Mouse (Mus musculus): ENCODE results near the gene Gnb2.

DNA sequence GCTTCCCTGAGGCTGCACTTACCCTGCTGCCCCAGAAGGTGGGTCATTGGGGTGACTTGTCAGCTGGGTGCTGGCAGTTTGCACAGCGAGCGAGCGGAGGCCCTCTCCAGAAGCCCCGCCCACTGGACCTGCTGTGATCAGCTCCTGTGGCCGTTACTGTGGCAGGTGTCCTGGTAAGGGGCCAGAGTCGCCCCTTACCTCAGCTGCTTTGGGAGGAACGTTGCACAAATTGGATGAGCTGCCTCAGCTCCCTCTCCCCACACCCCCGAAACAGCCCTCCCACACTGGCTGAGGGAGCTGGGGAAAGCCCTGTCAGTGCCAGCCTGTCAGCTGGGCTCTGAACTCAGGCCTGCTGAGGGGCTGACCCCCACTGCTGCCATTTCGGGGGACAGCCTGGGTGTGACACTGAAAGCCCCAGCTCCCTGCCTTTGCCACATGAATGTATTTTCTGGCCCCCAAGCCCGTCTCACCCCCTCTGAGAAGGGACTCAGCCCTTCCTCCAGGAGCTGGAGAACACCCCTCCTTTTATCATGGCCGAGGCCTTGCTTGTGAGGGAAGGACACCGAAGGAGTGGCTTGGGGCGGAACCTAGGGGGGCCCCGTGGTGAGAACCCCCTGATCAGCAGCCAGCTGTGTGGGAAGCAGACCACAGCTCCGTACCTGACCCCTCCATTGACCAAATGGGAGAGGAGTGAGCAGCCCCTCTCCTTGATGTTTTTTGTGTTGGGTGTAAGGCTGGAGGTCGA is 6.9 kb downstream of the Gnb2 start:
- TF ChIP-seq CTCF (IDR thresholded peaks at IDR 0.05; ENCODE audit: low read depth) (peak; percentile 34), EP300 (IDR thresholded peaks at IDR 0.05; ENCODE audit: low read depth) (no peak)

All from liver, postnatal 0 days (tissue).